Mouse (Mus musculus) myocyte (in vitro differentiated cells): ENCODE measurements around the gene Sipa1.

Experiments used
- CEBPB ChIP-seq: IDR thresholded peaks from 2 replicates; pipeline ENCODE4 v1.6.1; 2011; ENCODE audit warnings: mild to moderate bottlenecking, moderate library complexity; ENCODE audit not compliant: poor library complexity, insufficient read depth, severe bottlenecking
- E2F4 ChIP-seq: IDR thresholded peaks from one replicate; pipeline ENCODE4 v1.6.1; 2011; ENCODE audit warnings: mild to moderate bottlenecking, control low read depth, moderate library complexity; ENCODE audit not compliant: insufficient read depth
- MAX ChIP-seq: IDR thresholded peaks from one replicate; pipeline ENCODE4 v1.6.1; 2011; ENCODE audit warnings: low read depth, mild to moderate bottlenecking, control low read depth
- MYOG ChIP-seq, 3 experiments: IDR thresholded peaks; one replicate each; pipeline ENCODE4 v1.6.1; 2011; ENCODE audit warnings: control low read depth in 2 of 3, low read depth in 2 of 3, mild to moderate bottlenecking in 2 of 3; ENCODE audit not compliant: insufficient read length in 2 of 3, control insufficient read depth in 1 of 3, insufficient read depth in 1 of 3
- POLR2A ChIP-seq: IDR thresholded peaks from one replicate; pipeline ENCODE4 v1.6.1; 2011; ENCODE audit warnings: low read depth, mild to moderate bottlenecking, control low read depth, moderate library complexity; ENCODE audit not compliant: insufficient read length
- TCF12 ChIP-seq: IDR thresholded peaks from one replicate; pipeline ENCODE4 v1.6.1; 2011; ENCODE audit warnings: mild to moderate bottlenecking, control low read depth; ENCODE audit not compliant: poor library complexity, insufficient read depth, severe bottlenecking
- TCF3 ChIP-seq: IDR thresholded peaks from one replicate; pipeline ENCODE4 v1.6.1; 2011; ENCODE audit warnings: low read depth, control low read depth; ENCODE audit not compliant: insufficient read length
- USF1 ChIP-seq: IDR thresholded peaks from one replicate; pipeline ENCODE4 v1.6.1; 2011; ENCODE audit warnings: low read depth, mild to moderate bottlenecking, control low read depth, moderate library complexity

DNA sequence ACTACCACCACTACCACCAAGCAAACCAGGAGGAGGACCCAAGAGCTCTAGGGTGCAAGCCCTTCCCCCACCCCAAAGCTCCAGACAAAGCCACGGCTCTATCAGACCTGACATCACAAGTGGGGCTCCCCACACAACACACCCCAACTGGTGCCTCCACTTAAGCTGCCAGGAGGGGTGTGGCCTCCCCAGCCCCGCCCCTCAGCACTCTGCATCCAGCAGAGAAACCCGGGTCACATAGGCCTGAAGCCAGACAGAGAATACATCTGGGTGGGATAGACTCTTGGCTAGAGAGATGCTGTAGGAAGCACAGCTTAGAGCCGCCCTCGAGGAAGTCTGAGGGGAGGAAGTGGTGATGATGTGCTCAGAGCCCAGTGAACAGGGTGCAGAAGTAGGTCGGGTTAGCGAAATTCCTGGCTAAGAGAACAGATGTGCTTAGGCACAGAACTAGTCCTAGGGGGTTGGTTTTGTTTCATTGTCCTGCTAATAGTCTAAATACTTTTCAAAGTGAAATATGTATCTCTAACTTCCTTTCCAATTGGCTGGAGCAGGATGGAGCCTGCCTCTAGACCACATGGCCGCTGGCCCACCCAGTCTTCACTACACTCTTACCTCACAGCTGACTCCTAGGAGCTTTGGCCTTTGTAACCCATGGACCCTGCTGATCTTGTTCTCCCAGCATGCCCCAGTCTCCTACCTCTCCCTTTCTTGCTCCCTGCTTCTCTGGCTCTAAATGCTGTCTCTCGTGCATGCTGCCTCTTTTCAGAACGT is 41.5 kb upstream of the Sipa1 start:
- no peak for TF ChIP-seq POLR2A
- no peak for TF ChIP-seq MYOG (IDR thresholded peaks at IDR 0.05; ENCODE audit: control insufficient read depth in 1 of 3, insufficient read depth in 1 of 3, insufficient read length in 2 of 3, low read depth in 2 of 3)
- no peak for TF ChIP-seq TCF3
- TF ChIP-seq MAX: no peak
- no peak for TF ChIP-seq CEBPB
- TF ChIP-seq TCF12: no peak
- no peak for TF ChIP-seq USF1
- no peak for TF ChIP-seq E2F4
